Mouse (Mus musculus): Measurements from ENCODE around the gene Stam.

Stam gene

GRCm38 (mm10) chr2:14127629-14128028 is 53.7 kb downstream of the Stam start:
- no peak for DNase-seq

GRCm38 (mm10) chr2:14130641-14131339 is 56.9 kb downstream of the Stam start:
- DNase-seq, result peak; percentile 52

- no peak for DNase-seq
These were observed 58.8 kb downstream of the Stam start for GRCm38 (mm10) chr2:14132468-14133326.

GRCm38 (mm10) chr2:14136906-14137305 is 63.0 kb downstream of the Stam start:
- no peak for DNase-seq

- DNase-seq, result no peak
These were observed 65.7 kb downstream of the Stam start for GRCm38 (mm10) chr2:14139590-14139989.

GRCm38 (mm10) chr2:14140044-14140443 is 66.1 kb downstream of the Stam start:
- no peak for DNase-seq

GRCm38 (mm10) chr2:14145311-14145710 is 71.4 kb downstream of the Stam start:
- DNase-seq, result no peak

- no peak for DNase-seq
These were observed 73.0 kb downstream of the Stam start for GRCm38 (mm10) chr2:14146913-14147312.

GRCm38 (mm10) chr2:14150829-14151228 is 76.9 kb downstream of the Stam start:
- DNase-seq, result no peak

GRCm38 (mm10) chr2:14151854-14152253 is 78.0 kb downstream of the Stam start:
- DNase-seq, result no peak

GRCm38 (mm10) chr2:14159047-14159446 is 85.1 kb downstream of the Stam start:
- DNase-seq, result no peak

- DNase-seq, result no peak
These were observed 85.9 kb downstream of the Stam start for GRCm38 (mm10) chr2:14159756-14160155.

- DNase-seq, result peak; percentile 19
These were observed 90.6 kb downstream of the Stam start for GRCm38 (mm10) chr2:14164459-14165030.

GRCm38 (mm10) chr2:14165066-14165465 is 91.2 kb downstream of the Stam start:
- no peak for DNase-seq

GRCm38 (mm10) chr2:14165618-14166344 is 91.9 kb downstream of the Stam start:
- peak; percentile 8 for DNase-seq

GRCm38 (mm10) chr2:14167721-14168120 is 93.8 kb downstream of the Stam start:
- DNase-seq, result no peak

GRCm38 (mm10) chr2:14174334-14174733 is 100.4 kb downstream of the Stam start, which contains the start of gene Tmem236:
Tmem236 (plus strand) TSS chr2:14174523.
- DNase-seq, result no peak

- DNase-seq, result no peak
These were observed 102.7 kb downstream of the Stam start for GRCm38 (mm10) chr2:14176460-14177193.

- no peak for DNase-seq
These were observed 110.5 kb downstream of the Stam start for GRCm38 (mm10) chr2:14184375-14184774.

- no peak for DNase-seq
These were observed 116.8 kb downstream of the Stam start for GRCm38 (mm10) chr2:14190684-14191083.

GRCm38 (mm10) chr2:14191601-14192000 is 117.7 kb downstream of the Stam start:
- no peak for DNase-seq

- no peak for DNase-seq
These were observed 118.1 kb downstream of the Stam start for GRCm38 (mm10) chr2:14192046-14192445.
